Mouse (Mus musculus) liver, embryonic 14 days (tissue): ENCODE measurements around the gene Gtf3c1. TPM values are rescaled to one million over a fixed set of nuclear protein-coding genes. Genes with fewer than 3 reads are reported as not detected.

Experiments used
- polyA plus RNA-seq: library from polyadenylated mRNA; depleted of rRNA; stranded (reverse); fragments of >200 nt; gene quantifications from 2 replicates; pipeline ENCODE4 v1.2.3, GENCODE M21; 2012; rRNA removed

Gene Gtf3c1
- polyA plus RNA-seq: 6.3 and 6.7 TPM in 2 replicates

GRCm38 (mm10) chr7:125707593-125708022 is at the start of gene Gtf3c1, which contains the start of gene D430042O09Rik:
Gtf3c1 (minus strand) TSS chr7:125707780.
D430042O09Rik (plus strand) TSS chr7:125707888.

GRCm38 (mm10) chr7:125603185-125603631 is 104.4 kb downstream of the Gtf3c1 start, which contains the start of gene Il21r:
Il21r (plus strand) TSS chr7:125603429.

Other genes starting within 250 kb of the Gtf3c1 start
- 45.1 and 48.8 TPM in 2 replicates for gene Nsmce1, start 216.2 kb downstream of the Gtf3c1 start, polyA plus RNA-seq
- 2.2 and 2.9 TPM in 2 replicates for gene Il4ra, start 155.7 kb downstream of the Gtf3c1 start, polyA plus RNA-seq
- 1.1 and 1.2 TPM in 2 replicates for gene Il21r, start 104.4 kb downstream of the Gtf3c1 start, polyA plus RNA-seq
- gene D430042O09Rik, start 108 bp upstream of the Gtf3c1 start, polyA plus RNA-seq: 1.9 and 2.5 TPM in 2 replicates